Mouse (Mus musculus) right cerebral cortex, postnatal 36 days (tissue): ENCODE data around the gene Ephb1.

ENCODE experiments used
- DNase-seq, 2 experiments: peaks; one replicate each; pipeline ENCODE4 v3.0.0; 2022; ENCODE audit warnings: low spot score in 2 of 2, mixed read lengths in 1 of 2

Ephb1 gene

GRCm38 (mm10) chr9:102352186-102353055, 2.1 kb downstream of the Ephb1 start:
- DNase-seq = no peak

GRCm38 (mm10) chr9:102351721-102352120, 2.8 kb downstream of the Ephb1 start:
- DNase-seq = peak in 1 of 2 experiments; percentile 38

- no peak for DNase-seq
Observed at GRCm38 (mm10) chr9:102351221-102351620, 3.3 kb downstream of the Ephb1 start.

- no peak for DNase-seq
Observed at GRCm38 (mm10) chr9:102350696-102351095, 3.8 kb downstream of the Ephb1 start.

GRCm38 (mm10) chr9:102350076-102350475, 4.4 kb downstream of the Ephb1 start:
- DNase-seq = no peak

- DNase-seq = no peak
Observed at GRCm38 (mm10) chr9:102346801-102347200, 7.7 kb downstream of the Ephb1 start.

- DNase-seq = no peak
Observed at GRCm38 (mm10) chr9:102345474-102345873, 9.0 kb downstream of the Ephb1 start.

- DNase-seq = no peak
Observed at GRCm38 (mm10) chr9:102345047-102345446, 9.4 kb downstream of the Ephb1 start.

GRCm38 (mm10) chr9:102344086-102344930, 10.2 kb downstream of the Ephb1 start:
- DNase-seq = no peak

GRCm38 (mm10) chr9:102343061-102343460, 11.4 kb downstream of the Ephb1 start:
- DNase-seq = no peak

- DNase-seq = no peak
Observed at GRCm38 (mm10) chr9:102342026-102342425, 12.5 kb downstream of the Ephb1 start.

- DNase-seq = no peak
Observed at GRCm38 (mm10) chr9:102340768-102341167, 13.7 kb downstream of the Ephb1 start.

- no peak for DNase-seq
Observed at GRCm38 (mm10) chr9:102335571-102336282, 18.8 kb downstream of the Ephb1 start.

GRCm38 (mm10) chr9:102330266-102331060, 24.0 kb downstream of the Ephb1 start:
- no peak for DNase-seq

GRCm38 (mm10) chr9:102327625-102328150, 26.8 kb downstream of the Ephb1 start:
- no peak for DNase-seq

- no peak for DNase-seq
Observed at GRCm38 (mm10) chr9:102315436-102315835, 39.1 kb downstream of the Ephb1 start.

- no peak for DNase-seq
Observed at GRCm38 (mm10) chr9:102314795-102315194, 39.7 kb downstream of the Ephb1 start.

GRCm38 (mm10) chr9:102310431-102310830, 44.1 kb downstream of the Ephb1 start:
- DNase-seq = no peak

GRCm38 (mm10) chr9:102309278-102309677, 45.2 kb downstream of the Ephb1 start:
- DNase-seq = no peak

- no peak for DNase-seq
Observed at GRCm38 (mm10) chr9:102307656-102308055, 46.8 kb downstream of the Ephb1 start.
